Mouse (Mus musculus): ENCODE measurements around the gene Cypt15.
"Not testable (repeated sequence)": the region's sequence is repeated elsewhere in the genome, so short reads cannot be mapped to it uniquely, and the experiment has no call there.

Gene Cypt15

DNA sequence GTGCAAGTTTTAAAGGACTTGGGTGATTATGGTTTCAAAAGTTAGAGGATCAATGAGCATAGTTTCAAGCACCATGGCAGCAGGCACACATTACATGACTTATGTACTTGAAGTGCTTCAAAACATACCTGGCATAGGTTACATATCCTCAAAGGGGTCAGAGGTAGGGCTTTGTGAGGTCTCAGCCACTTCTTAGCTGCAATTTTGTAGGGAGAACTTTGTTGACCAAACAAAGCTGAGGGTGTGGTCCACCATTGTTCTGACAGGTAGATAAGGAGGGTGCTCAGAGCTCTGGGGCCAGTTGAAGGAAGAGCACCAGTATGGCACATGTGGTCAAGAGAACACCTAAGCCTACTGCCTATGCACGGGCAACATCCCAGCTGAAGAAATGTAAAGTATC is at the start of gene Cypt15:
TSS of gene Cypt15 (plus strand) at position 301 of the 400 bp plus-strand sequence.
- DNase-seq: not testable (repeated sequence)

DNA sequence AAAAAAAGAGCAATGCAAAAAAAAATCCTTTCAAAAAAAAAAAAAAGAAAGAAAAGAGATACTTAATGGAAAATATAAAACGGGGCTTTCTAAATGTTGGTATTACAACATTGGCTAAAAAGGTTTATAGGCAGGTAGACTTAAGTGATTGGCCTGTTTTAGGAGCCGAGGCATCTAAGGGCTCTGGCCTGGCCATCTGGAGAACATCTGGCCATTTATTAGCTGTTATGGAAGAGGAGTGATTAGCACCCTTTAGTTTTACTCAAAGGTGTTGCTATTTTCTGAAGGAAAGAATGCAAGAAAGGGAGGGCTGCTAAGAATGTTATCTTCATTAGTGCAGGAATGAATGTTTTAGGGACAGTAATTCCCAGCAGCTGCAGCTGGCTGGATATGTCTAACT is 24.9 kb downstream of the Cypt15 start:
- DNase-seq: no peak

DNA sequence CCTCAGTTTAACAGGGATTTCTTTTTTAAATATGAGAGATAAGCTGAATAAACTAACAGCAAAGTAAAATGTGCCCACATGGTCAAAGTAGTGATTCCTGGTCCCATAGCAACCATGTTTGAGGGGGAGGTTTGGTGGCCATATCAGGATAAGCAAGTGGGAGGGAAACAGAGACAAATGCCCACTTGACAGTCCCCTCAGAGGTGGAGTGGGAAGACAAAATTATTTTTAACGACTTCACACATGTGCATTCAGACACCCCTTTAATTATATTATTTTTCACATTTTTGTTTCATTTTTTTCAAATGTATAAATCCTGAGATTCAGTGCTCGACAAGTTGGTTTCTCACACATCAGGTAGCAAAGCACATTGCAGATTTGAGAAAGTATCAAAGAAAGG is 32.8 kb downstream of the Cypt15 start:
- DNase-seq: no peak

DNA sequence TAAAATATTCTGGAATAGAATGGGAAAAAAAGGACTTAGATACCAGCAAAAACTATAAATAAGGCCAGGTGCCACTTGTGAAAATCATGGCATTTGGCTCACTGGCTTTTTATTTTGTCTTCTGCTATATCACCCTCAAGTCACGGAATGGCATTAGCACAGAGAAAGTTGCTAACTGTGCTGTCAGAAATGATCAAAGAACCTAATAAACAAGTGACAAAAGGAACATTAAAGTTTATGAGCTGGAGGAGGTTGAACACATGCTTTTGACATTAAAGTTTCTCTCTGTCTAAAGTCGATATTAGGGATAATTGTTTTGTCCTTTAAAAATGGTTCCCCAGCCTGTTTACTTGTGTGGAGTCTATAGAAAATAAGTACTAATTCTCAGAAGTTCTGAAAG is 37.7 kb downstream of the Cypt15 start:
- DNase-seq: no peak
